Mouse (Mus musculus) retina, postnatal 1 day (tissue): ENCODE data around the gene Sgip1.

ENCODE experiments used
- DNase-seq: peaks from one replicate; pipeline ENCODE4 v3.0.0-alpha.2; 2012

Gene Sgip1

DNA sequence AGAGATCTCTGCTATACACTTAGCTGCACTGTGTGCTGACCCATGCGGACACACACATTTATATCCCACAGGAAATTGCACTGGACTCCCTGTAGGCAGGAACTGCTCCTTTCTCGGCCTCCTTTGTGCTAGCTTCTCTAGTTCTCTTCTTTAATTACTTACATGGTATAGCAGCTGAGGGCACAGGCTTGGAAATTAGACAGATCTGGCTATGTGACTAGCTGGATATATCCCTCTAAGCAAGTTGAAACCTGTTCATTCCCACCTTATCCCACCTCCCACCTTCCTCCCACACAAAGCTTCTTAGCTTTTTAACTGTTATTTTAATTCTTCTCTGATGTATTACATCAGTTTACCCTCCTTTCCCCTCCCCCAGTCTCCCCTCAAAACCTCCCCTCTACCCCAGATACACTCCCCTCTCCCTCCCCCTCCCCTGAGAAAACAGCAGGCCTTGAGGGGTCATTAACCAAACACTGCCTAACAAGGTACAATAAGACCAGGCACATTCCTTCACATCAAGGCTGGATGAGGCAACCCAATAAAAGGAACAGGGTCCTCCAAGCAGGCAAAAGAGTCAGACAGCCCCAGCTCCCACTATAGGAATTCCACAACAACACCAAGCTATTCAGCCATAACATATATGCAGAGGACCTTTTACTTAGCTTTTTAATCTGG is 34.6 kb downstream of the Sgip1 start:
- DNase-seq: no peak

DNA sequence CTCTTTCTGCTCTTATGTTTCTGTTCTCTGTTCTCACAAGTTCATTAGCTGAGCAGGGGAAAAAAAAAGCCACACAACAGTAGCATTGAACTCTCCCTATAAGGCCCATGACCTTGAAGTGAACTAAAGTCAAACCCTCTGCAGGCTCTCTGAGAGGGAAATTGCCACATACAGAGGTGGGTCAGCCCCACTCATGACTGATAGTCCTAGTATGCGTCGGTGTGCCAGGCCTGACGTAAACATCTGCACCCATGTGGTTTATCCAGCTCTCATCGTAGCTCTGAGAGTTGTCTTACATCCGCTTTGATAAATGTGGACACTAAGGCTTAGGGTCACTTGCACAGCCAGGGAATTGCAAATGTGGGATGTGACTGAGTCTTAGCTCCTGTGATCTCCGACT is 38.8 kb downstream of the Sgip1 start:
- DNase-seq: no peak

DNA sequence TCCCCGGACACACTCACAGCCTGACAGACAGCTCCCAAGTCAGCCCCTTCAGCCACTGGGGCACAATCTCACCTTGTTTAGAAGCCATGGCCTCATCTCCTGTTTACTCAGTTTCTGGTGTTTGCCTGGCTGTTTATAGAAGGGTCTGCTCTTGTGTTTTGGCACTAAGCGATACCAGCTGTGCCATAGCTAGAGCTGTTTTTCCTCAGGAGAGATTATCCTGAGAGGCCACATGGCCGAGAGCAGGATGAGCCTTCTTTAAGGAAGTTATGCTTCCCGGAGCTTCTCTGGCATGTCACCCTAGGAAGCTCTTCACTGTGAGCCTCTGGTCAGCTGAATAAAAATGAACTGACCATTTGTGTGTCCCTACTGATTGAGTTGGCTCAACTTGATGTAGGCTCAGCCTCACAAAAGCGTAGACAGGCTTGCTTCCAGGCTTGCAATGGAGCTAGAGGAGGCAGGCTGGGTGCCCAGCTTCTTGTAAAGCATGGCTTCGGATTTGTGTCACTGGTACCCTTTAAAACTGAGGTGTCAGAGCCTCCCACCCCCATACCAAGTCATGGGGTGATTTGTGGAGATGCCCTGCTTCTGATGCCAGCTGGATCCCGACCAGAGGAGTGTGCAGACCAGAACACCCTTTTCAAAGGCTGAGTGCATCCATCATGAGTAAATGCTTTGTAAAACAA is 42.1 kb downstream of the Sgip1 start:
- DNase-seq: no peak

DNA sequence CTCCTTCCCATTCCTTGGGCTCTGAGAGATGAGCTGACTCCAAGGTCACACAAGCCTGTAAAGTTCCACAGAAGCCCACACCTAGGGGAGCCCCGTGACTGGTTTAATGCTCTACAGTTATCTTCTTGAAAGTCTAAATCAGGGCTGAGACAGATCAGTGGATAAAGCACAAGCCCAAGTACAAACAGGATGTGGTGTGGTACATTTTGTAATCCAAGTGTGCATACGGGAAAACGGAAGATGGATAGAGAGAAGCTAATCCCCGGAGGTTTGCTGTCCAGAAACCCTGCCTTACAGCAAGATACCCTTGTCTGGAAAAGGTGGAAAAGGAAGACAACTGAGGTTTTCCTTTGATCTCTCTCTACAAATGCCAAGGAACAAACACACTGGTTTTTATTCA is 44.1 kb downstream of the Sgip1 start:
- DNase-seq: no peak

DNA sequence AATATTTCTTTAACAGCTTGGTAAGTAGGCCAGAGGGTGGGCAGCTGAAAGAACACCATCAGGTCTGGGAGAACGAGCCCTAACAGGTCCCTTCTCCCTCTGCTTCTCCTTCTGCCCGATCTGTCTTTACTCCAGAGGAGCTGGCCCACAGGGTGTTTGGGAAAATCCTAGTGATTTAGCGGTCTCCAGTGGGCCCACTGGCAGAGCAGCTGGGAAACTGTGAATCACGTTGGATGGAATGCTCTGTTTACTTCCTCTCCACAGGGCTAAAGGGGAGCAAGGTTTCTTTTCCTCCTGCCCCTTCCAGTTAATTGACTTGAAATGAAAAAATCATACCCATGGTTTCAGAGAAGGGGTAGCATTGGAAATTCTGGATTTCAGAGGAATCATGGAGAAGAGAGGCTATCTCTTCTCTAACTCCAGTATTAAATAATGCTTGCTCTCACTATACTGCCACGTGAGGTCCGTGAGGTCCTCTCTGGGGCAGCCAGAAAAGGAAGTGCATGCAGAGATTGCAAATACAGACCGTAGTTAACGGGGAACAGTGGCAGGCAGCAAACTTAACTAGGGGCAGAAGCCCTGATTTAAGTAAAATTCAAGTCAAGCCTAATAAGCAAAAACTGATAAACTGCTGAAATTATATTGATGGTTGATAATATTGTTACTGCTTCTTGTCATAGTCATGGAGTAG is 51.1 kb downstream of the Sgip1 start:
- DNase-seq: no peak

DNA sequence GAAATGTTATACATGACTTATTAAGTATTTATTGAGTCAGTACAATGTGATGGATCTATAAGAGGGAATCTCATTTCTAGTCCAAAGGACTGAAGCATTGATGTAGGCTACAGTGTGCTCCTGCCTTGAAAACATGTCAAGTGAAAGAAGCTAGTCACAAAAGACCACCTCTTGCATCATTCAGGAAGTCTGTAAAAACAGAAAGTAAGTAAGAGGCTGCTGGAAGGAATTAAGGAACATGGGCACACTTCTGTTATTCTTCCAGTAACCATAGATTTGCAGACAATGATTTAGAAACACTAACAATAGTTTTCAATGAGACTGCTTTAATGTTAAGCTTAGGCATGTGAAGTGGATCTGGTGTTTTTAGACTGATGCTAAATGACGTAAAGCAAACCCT is 60.4 kb downstream of the Sgip1 start:
- DNase-seq: no peak

DNA sequence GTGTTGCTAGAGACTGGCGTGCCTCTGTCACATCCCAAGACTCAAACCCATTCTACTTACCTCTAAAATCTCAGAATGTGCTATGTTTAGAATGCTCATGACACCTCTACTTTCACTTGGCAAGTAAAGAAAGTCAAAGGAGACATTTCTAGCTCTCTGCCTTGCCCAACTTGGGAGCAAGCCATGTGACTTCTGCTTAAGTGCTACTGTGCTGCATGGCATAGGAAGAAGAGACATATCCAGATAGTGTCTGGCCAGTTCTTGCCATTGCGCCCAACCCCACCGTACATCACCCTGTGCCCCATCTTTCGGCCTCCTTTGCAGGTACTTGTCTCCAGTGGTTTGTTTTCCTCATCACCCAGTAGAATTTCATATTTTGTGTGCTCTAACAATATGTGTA is 60.8 kb downstream of the Sgip1 start:
- DNase-seq: no peak

DNA sequence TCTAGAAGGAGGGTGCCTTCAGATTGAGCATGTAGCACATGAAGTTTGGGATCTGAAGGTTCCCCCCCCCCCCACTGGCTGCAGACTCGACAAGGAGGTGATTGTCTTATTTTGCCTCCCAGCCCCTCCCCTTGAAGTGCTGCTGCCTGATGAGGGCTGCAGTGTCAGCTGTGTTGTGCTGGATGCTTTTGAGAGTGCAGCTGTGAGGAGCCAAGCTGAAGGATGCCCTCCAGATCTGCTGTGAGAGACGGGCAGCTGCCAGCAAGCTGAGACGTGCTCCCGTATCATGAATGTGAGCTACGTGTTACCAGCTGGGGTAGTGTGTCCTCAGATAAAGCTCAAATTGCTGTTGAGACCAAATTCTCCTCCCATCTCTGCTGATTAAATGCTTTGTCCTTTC is 63.5 kb downstream of the Sgip1 start:
- peak; percentile 72 for DNase-seq

DNA sequence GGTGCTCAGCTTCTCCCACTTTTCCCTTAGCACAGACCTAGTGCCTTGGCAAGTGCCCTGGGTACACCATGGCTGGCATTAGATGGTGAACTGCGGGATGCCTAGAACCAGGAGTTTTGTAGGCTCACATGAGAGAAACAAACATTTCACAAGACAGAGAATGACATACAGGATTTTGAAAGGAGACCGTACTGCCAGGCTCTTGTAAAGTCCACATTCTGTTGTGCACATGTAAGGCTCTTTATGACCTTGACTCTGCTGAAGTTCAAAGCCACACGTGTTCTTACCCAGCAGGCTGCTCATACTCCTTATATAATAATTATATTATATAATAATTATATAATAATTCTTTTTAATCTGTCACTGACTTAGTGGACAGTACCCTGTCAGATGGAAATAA is 65.9 kb downstream of the Sgip1 start:
- no peak for DNase-seq

DNA sequence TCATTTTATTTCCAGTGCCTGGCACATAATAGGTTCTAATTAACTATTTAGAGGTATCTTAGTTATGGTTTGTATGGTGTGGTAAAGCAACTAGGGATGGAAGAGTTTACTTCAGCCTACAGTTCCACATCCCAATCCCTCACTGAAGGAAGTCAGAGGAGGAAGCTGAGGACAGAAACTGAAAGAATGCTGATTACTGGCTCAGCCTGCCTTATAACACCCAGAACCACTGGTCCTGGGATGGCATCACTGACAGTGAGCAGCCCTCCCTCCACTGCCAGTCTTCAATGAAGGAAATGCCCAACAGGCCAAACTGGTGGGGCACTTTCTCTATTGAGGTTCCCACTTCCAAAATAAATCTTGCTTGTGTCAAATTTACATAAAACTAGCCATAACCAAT is 67.2 kb downstream of the Sgip1 start:
- DNase-seq: no peak

DNA sequence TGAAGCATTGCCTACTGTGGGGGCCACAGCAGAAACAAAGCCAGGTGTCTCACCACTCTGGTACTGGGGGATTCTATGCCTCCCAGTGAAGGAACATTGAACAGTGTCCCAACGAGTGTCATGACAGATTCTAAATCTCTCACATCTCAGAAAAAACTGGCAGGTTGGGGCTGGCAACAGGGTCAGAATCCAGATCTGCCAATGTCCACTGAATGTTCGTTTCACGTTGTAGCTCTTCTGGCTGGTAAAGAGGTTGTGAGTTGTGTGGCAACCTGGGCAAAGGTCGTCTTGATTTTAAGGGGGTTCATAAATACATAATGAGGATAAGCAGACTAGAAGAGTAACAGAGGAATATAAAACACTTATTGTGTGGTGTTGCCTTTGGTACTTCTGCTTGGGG is 68.2 kb downstream of the Sgip1 start:
- DNase-seq: no peak

DNA sequence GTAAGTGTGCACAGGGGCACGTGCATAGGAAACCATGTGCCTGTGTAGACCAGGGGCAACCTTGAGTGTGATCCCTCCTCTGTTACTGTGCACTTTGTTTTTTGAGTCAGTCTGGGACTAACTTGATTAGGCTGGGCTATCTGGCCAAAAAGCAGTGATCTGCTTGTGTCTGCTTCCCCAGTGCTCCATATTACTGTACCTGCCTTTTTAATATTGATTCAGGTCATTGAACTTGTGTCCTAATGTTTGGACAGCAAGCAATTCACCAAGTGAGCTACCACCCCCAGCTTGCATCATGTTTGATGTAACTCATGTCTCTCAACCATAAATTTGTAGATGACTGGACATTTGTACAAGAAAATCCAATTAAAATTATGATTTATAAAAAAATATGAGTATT is 69.2 kb downstream of the Sgip1 start:
- DNase-seq: no peak

DNA sequence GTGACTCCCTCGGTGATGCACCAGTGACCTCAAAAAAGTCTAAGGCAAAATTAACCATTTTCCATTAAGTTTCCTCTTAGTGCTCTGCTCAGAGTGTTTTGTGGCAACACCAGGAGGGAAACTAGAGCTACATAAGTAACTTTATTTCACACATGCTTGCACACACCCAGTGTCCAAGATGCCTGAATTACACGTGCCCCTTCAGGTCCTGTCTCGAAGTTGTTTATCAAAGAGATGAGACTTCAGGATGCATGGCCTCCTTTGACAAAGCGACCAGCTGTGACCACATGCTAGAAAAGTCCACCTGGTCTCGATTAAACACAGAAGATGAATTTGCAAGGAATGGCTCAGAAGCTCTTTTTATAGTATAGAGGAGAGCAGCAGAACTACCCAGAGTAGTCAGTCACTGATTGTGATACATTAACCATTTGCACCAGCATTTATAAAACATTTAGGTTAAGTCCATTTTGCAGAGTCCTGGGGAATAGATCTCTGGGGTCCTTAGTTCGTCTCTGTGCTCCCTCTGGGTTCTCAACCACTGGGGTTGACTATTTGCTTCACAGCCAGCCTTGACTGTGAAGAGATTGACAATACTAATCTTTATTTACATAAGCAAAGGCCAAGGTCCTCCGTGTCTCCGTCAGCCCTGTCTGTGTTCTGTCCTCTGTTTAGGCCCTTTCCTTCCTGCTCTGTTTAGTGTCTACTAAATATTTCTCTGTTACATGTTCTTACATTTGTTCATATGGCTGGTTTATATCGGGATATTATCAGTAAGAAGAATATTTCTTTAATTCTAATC is 70.1 kb downstream of the Sgip1 start:
- DNase-seq: no peak

DNA sequence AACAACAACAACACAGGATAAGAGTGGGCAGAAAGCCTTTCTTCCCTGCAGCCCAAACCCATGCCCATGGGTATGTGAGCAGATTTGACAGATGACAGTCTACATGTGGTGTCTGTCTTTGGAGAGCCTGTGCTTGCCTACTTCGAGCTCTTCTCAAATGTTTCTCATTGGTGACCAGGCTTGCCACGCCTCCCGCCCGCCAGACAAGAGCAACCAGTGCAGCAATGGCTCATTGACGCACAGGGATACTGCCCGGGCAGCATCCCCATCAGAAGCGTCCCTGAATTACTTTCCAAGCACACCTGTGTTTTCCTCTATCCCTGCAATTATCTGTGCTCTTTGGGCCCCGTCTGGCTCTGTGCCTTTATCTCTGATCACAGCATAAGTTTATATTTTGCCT is 72.2 kb downstream of the Sgip1 start:
- DNase-seq: no peak

DNA sequence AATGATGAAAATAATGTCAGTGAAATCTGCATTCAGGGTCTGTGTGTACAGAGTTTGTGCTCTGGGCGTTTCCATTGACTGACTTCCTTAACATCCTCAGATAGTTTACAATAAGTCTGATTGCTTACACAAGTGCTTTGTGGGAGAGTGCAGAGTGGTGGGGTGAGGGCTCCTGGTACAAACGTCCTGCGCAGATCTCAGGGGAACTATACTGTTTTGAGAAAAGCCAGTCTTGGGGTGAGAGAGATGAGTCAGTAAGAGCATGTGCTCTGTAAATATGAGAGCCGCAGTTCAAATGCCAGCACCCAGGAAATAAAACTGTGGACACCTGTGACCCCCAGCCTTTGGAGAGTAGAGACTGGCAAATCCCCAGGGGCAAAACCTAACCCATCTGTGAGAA is 80.7 kb downstream of the Sgip1 start:
- no peak for DNase-seq

DNA sequence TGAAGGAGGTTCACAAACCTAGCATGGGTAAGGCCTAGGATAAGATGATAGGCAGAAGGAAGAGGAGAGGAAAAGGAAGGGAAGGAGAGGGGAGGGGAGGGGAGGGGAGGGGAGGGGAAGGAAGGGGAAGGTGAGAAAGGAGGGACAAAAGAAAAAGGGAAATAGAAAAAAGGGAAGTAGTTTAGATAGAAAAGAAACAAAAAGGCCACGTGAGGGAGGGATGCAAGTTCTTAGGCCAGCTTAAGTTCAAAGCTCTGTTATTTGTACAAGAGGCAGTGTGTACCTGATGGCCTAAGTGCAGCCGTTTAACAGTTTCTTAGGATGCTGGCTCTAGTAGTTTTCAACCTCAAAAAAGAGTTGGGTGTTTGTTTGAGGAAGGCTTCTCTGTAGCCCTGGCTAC is 83.4 kb downstream of the Sgip1 start:
- no peak for DNase-seq

DNA sequence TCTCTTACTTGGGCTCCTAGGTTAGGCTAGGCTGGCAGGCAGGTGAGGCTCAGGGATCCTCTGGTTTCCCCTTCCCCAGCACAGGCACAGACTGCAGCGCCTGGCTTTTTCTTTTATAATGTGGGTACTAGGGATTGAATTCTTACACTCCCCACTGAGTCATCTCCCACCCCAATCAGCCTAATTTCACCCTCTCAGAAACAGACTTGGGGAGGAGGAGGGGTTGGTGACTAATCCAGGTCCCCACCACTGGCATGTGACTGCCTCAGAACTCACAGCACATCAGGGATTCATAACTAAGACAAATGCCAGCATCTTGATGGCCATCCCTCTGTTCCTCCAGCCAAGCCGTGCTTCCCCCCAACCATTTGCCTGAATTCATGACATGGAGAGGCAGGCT is 85.1 kb downstream of the Sgip1 start:
- DNase-seq: no peak

DNA sequence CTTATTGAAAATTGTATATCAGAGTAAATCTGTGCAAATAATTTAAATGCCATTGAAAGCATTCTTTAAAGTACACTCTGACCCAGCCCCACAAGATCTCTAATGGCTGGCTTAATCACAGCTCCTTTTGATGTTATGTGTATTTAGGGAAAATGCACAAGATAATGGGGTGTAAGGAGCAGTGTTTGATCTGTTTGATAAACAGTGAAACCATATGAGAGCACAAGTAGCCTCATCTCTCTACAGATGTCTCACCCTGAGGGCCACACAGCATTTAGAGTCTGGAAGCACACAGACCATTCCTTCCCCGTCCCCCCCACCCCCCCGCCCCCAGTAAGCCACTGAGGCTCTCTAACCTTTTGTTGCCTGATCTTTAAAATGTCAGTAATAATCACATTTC is 87.4 kb downstream of the Sgip1 start:
- no peak for DNase-seq

DNA sequence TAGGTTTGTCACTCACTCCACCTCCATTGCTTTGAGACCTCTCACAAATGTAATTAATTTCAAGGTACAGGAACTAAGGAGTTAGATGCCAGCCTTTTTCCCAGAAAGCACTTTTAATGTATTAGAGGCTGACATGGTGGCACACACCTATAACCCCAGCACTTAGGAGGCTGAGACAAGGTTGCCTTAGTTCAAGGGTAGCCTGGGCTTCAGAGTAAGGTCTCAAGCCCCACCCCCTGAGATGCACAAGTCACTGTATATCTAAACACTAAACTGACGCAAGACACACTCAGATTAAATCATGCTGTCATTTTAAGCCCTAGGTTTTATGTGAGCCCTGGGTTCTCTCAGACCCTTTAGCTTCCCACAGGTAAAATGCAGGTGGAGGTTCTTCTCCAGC is 92.1 kb downstream of the Sgip1 start:
- no peak for DNase-seq

DNA sequence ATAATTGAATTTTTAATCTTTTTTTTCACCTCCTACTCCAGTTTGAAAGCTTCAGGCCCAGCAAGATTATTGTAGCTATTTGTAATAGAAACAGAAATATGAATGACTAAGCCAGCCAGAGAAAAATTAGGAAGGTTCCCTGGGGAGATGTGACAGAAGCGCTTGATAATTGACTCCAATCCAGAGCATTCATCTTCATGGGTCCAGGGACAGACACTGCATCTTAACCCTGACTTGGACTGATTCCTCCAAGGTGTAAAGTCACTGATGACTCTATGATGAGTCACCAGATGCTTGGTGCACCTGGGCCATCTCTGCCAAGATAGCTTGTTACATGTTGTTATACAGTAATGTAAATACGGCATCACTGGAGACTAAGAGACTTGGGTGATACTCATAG is 92.6 kb downstream of the Sgip1 start:
- no peak for DNase-seq

DNA sequence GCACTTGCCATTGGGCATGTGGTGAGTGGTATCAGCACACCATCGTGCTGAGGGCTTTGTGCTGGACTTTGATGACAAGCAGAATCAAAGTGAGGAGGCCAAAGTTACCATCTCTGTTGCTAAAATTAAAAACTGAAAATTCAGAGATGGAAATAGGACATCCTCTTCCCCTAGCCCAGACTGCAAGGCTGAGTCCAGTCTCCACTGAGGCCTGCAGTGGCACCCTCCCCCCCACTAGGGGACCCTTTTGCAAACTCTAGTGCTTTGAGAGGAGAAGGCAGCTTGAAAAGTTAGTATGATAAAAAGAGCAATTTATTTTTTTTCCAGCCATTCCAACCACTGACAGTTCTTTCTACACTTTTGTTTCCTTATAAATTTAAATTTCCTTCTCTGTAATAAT is 93.6 kb downstream of the Sgip1 start:
- no peak for DNase-seq

DNA sequence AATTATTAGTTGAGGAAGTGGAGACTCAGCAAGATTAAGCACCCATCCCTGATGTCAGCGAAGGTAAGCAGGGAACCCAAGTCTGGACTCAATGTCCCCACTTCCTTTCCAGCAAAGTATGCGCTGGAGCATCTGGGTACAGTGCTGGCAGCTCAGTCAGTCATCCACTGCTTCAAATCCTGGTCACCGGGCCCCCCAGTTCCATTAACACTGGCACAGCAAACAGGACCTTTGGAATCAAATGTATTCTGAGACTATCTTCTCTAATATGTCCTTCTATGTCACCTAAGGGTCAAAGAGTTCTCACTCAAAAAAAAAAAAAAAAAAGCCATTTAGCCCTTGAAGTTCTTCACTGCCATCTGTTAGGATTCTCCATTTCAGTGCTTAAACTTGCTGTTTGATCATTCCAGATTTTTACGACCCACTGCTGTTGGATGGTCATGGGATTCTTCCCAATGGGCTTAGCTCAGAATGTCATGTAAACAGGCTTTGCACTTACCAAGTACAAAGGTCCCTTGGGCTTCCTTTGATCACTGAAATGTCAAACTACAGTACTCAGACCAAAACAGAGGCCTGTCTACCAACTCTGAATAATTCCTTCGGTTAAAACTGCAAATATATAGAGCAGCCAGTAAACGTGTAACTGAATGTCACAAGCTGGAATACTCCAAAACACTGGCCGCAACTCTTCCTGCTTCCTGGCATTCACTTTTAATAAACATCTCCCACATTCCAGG is 99.1 kb downstream of the Sgip1 start:
- DNase-seq: no peak
